Mouse (Mus musculus) T-helper 2 cell (primary cell): ENCODE results near the gene Map3k3.
"Not testable (repeated sequence)": the region's sequence is repeated elsewhere in the genome, so short reads cannot be mapped to it uniquely, and the experiment has no call there.

Experiments
- in situ Hi-C: fragments of 300-600 bp; cut with MboI, MseI; formaldehyde crosslinking; loops from one replicate; pipeline ENCODE4 v1.15.1; 2025; ENCODE audit warnings: high pct_unique_total_duplicates

Gene Map3k3

GRCm38 (mm10) chr11:106192241-106192640, 107.8 kb downstream of the Map3k3 start:
- in situ Hi-C loops, result no loop called here

DNA sequence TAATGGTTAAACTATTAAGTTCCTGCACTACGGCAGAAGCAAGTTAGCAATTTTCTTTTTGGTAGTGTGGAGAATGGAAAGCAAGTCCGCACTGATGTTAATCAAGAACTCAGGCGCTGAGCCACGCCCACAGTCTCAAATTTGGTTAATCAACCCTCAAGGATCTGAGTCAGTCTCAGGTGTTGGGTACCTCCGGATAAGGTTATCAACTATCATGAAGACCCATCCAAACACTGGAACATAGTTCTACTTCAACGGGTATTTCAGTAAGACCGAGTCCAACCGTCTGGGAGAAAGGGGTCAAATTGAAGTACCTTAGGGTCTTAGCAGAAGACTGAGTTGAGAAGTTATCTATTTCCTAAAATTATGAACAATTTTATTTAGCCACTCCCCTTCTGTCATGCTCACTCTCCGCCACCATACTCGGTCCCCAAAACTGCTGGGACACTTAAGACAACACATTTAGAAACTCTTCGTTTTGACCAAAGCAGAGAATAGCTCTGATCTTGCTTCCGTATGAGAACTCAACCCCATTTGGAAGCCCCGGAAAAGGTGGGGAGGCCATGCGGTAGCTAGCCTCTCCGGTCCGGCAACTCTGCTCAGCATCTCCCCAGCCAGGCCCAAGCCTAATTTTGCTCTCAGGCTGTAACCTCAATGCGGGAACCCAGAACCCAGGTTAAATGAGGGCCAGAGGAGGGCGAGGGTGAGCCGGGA, 108.4 kb downstream of the Map3k3 start:
- in situ Hi-C loops, result no loop called here

DNA sequence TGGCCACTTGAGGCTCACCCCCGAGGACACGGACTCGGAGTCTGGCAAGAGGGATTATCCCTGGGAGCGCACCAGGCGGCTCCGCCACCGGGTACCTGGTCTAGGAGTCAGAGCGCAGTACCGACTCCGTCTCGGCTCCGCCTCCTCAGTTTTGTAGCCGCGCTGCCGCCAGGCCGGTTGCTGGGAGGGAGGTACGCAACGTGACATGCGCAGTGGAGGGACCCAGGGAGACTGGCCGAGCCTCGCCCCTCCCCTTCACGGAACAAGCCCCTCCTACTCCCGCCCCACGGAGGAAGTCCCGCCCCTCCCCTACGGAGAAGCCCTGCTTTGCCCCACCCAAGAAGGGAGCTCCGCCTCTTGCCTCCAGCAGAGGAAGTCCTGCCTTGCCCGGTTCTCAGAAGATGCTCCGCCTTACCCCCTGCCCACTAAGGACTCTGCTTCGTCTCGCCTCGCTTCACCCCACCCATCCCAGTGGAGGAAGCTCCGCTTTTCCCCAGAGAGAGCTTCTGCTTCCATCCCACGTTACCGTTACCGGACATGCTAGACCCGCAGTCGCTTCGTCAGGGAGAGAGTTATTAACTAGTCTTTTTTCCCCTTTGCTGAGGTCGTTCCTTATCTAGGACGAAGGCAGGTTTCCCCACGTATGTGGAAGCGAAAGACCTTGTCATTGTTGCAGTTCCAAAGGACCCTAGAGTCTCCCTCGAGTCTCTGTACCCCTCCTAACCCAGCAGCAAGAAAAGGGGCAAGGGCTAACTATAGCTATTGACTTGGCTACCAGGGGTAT, 109.2 kb downstream of the Map3k3 start:
- in situ Hi-C loops, result no loop called here

- in situ Hi-C loops, result no loop called here
These were observed 109.7 kb downstream of the Map3k3 start for GRCm38 (mm10) chr11:106194155-106194541.

DNA sequence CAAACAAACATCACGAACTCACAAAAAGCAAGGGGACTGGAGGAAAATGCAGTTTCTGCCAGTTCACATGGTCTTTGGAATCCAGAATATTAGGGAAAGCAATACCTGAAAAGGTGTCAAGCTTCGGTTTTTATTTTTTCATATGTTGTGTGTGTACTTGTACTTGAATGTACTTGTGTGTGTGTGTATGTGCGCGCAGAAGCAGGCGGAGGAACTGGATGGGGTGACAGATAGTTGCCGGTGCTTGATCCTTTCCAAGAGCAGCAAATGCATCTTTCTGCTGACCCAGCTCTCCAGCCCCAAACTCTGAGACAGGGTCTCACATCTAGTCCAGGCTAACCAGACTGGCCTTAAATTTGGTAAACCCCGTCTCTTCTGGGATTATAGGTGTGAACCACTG, 110.5 kb downstream of the Map3k3 start:
- in situ Hi-C loops, result no loop called here

- in situ Hi-C loops, result no loop called here
These were observed 110.9 kb downstream of the Map3k3 start for GRCm38 (mm10) chr11:106195341-106195740.

- in situ Hi-C loops, result no loop called here
These were observed 113.9 kb downstream of the Map3k3 start for GRCm38 (mm10) chr11:106198277-106198676.

DNA sequence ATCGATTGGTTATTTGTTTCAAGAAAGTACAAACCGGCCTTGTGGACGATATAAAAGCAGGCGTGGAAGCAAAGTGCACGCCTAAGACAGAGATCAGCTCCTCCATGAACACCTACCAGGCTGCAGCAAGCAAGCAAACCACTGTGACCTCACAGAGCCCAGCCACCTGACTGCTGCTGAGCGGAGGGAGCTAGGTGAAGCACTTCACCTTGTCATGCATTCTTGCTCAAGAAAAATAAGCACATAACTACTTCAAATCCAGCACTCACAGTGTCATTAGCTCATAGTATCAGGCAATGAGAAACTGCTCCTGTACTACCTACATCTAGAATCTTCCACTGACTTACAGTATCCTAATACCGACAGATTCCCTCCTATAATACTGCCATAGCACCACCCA, 115.6 kb downstream of the Map3k3 start:
- in situ Hi-C loops, result not testable (repeated sequence)

- in situ Hi-C loops, result no loop called here
These were observed 116.3 kb downstream of the Map3k3 start for GRCm38 (mm10) chr11:106200756-106201155.

- in situ Hi-C loops, result no loop called here
These were observed 117.1 kb downstream of the Map3k3 start for GRCm38 (mm10) chr11:106201337-106202122.

DNA sequence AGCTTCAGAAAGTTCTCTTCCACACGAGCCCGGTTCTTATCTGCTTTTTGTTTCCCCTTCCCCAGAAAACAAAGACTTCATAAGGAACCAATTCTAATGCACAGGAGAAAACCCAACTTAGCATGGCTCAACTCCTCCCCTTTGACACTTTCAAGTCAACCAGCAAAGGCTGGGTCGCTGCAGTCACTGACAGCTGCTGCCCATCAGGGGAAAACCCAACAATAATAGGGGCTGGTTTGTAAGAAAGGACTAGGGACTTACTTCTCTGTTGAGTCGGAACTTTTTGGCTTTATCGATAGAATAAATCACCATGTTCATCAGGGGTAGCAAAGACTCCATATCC, 117.7 kb downstream of the Map3k3 start, which contains the start of gene Strada:
Strada (minus strand) TSS at position 46 of the 343 bp plus-strand sequence.
- in situ Hi-C loops, result no loop called here
